Mouse (Mus musculus): ENCODE results near the gene Bcas3. TPM values are rescaled to one million over a fixed set of nuclear protein-coding genes. Genes with fewer than 3 reads are reported as not detected.

The Bcas3 gene
- total RNA-seq, 2 experiments from 2014 or later, result 33.6 to 40.6 TPM

DNA sequence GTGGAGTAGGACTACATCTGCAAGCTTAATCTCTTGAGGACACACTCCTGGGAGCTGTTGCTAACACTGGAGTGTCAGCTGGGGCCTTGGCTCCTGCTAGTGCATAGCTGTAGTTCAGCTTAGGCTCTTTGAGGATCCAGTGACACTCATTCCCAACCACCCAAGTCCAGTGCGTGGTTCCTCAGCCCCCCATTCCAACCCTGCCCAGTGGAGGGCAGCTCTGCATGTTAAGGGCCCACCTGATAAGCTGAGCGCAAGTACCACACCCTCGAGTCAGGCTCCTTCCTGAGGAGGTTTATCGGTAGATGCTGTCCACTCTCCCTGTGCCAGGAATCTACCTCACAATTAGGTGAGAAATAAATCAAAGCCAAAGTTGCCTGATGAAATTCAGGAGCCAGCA, 446.5 kb downstream of the Bcas3 start:
- DNase-seq, result no peak

DNA sequence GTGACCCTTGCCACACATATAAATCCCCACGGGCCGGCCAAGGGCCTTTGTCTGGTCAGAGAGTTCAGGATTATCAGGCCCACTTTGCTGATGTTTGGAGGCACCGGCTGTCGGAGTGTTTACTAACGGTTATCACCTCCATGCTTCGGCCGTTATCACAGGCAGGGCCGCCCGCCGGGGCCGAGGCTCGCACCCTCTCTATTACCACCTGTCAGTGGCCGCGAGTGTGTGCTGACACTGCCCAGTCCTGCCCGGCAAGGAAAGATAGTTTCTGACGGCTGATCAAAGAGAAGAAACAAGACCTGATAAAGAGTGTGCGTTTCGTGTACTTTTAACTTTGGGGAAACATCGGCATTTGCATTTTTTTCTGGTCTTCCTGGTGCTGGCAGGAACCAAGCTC, 446.9 kb downstream of the Bcas3 start:
- DNase-seq, result peak; percentile 69 to 74

DNA sequence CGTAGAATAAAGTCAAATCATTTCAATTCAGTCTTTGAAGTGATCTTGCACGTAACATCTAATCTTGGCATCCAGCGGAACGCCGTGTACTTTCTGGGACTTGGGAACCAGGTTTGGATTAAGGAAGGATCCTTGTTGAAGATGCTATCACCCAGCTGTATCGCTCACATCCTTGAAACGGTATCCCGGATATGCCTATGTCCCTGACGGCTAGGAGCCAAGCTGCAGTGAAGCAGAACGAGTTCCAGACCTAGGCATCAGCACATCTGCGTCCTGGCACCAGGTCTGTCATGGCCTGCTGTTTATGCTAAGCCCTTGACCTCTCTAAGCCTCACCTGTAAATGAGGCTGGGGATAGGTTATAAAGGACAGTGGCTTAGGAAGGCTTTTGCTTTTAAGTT, 447.4 kb downstream of the Bcas3 start:
- no peak for DNase-seq

DNA sequence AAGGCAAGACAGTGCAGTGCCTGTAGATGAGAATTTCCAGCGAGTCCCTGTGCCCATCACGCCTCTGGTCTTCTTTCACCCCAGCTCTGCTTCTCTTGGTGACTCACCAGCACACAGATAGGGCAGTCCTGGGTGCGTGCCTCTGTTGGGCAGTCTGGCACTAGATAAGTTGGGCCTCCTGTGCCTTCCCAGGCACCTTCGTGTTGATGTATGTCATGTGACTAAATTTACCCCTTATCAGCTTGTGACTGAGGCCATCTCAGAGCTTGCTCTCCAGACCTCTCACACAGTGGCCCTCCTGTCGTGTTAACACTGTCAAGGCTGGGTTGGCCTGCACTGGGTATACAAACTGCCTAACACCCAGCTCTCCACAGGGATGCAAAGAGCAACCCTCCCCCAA, 451.1 kb downstream of the Bcas3 start:
- DNase-seq, result peak; percentile 26 to 27

DNA sequence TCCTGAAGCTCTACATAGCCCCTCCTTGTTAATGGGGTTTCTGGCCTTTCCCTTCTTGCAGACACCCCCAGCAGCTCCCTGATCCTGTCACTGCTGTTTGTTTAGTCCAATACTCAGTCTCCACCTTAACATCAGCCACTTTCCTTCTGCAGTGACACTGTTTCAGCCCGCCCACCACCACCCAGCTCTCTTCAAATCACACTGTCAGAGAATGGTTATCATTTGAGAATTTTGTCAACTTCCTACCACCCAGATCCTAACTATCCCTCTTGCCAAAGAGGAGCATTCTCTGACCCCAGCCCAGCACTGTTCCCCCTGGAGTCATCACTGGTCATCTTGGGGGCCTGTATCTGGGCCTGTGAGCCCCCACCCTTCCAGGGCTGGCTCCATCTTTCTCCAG, 452.8 kb downstream of the Bcas3 start:
- no peak for DNase-seq

DNA sequence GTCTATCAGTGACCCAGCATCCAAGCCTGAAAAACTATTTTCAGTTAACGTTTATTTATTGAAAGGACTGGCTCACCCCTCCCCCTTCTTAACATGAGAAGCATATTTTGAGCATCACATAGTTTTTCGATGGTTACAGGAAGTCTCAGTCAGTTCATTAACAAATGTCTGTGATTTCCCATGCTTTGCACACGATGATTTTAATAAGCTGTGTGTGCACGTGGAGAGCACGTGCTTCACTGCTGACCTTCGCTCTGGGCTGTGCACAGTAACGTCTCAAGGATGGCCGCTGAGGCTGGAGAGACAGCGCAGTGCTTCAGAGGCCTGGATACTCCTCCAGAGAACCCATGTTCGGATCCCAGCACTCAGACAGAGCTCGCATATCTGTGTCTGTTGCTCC, 454.4 kb downstream of the Bcas3 start:
- DNase-seq, result no peak

DNA sequence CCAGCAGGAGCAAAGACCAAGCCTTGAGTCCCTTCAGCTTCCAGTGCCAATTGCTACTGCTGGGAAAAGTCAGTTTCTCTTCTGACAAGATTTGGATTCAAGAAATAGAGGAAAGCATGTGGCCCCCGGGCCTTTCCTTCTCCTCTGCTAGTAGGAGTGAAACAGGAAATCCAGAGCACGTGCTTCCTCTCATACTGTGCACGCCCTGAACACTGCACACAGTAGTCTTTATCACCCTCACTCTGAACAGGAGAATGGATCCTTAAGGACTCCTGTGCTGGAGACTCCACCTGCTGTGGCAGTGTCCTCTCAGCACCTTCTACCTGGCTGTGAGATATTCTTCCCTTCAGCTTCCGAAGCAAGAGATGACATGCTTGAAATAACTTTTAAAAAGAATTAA, 458.3 kb downstream of the Bcas3 start:
- no peak for DNase-seq

DNA sequence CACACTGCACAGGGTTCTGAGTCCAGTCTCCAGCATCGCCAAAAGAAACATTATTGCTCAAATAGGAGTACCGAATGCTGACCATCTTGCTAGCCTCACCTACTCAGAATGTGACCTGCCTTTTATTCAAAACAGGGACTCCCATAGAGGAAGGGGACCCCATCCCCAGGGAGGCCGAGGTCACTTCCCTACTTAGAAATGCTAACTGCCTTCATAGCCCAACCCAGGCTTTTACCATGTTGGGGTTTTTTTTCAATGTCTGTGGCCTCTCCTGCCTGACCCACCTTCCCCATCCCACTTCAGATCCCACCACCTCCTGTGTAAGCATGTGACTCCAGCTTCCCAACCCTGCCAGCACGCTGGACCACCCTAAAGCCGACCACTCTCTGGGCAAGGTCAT, 458.7 kb downstream of the Bcas3 start:
- no peak for DNase-seq

DNA sequence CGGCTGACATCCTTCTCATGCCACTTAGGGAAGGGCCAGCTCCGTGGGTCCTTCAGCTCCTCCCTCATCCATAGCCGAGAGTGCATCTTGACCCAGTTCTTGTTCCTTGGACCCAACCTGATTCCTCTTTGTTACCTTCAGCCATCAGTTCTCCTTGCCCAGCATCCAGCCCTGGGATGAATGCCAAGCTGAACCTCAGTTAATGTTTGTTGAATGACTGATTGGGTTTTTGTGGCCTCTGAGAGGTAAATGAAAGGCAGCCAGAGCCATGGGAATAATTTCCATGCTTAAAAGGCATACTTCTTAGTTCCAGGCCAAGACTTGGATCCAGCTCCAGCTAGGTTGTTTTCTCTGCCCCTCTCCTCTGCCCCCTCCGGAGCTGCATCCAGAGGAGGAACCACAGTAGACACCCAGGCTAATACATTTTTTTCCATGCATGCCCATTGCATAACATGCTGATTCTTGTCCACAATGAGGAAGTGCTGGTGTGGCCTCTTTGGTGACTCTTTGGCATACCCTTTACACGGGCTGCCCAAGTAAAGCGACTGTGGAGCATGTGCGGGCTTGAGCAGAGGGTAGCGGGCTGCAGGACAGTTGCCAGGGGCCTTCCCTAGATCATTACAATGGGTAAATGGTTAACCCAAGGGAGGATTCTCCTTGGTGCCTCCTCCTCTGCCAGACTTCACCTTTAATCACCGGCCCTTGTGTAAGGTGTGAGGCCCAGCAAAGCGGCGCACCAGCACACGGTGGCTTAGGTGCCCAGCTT, 459.4 kb downstream of the Bcas3 start:
- DNase-seq, result no peak

DNA sequence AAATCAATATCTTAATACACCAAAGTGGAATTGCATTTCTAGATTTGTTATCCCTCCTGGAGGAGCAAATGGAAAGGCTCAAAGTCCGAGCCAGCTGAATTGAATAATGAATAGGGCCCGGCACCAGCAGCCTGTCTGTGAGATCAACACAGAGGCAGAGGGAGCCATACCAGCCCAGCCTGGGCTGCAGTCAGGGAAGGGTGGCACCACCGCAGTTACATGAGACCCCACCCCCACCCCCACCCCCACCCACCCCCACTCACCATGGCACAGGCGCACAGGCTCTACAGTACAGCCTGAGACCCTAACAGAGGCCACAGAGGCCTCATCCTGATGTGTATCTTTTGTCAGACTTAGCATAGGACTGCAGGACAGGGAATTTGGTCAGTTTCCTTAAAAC, 461.7 kb downstream of the Bcas3 start:
- DNase-seq, result no peak

DNA sequence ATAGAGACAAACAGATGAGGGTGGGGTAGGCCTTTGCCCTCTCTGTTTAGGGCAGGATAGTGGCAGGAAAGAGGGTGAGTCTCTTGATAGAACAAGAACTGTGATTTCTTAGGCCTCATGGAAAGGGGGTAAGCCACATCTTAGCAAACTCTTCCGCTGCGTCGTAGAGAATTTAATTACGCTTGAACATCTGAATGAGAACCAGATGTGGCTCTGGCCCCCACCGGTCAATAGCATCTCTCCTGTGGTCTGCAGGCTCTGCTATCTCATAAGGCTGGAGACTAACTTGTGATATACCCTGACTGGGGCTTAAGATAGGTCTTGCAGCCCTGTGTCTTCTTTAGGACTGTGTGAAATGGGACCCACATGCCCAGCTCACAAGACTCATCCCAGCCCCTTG, 463.5 kb downstream of the Bcas3 start:
- DNase-seq, result no peak

DNA sequence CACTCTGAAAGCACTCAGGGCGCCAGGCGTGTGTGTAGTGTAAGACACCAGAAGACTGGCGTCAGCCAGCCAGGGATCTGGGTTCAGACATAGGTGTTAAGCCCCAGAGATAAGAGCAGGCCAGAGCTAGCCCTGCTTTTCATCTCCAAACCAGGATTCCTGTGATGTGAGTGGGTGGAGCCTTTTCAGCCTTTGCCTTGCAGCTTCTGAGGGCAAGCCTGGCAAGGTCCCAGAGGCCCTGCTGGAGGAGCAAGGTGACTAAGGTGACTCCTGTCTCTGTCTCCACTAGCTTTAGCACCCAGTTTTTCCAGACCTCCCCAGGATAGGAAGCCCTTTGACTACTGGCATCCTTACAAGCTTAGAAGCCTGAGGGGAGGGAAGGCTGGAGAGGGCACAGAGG, 465.4 kb downstream of the Bcas3 start:
- no peak for DNase-seq

DNA sequence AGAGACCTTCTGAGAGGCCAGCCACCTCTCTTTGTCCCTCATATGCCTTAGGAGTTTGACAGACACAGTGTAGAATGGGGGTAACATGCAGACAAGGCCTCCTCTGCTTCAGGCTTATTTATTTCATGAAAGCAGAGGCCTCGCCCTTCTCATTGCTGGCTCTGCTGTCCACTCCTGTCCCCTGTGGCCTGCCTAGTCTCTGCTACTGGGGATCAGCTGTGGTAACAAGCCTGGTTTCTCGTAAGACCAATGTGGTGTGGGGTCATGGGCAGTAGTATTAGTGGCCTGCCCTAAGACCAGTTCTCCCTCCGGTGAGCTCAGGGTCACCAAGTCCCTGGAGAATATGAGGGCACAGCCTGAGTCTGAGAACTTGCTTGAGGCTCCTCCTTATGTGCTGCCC, 468.0 kb downstream of the Bcas3 start:
- peak in 1 of 2 experiments; percentile 29 for DNase-seq

DNA sequence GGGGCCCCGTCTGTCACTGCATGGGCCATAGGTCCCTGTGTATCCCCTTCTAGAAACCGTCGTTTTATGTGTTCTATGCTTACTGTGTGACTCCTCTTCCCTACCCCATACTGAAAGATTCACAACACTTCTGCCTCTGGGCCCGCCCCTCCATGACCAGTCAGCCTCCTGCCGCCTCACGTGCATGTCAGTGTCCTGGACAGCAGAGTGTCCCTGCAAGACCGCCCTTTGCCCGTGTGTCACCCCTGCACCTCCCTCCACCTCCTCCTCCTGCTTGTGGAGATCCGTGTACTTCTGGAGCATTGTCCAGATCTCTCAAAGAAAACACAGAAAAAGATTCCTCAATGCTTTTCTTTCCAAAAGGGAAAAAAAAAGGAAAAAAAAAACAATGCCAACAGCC, 468.7 kb downstream of the Bcas3 start:
- no peak for DNase-seq

DNA sequence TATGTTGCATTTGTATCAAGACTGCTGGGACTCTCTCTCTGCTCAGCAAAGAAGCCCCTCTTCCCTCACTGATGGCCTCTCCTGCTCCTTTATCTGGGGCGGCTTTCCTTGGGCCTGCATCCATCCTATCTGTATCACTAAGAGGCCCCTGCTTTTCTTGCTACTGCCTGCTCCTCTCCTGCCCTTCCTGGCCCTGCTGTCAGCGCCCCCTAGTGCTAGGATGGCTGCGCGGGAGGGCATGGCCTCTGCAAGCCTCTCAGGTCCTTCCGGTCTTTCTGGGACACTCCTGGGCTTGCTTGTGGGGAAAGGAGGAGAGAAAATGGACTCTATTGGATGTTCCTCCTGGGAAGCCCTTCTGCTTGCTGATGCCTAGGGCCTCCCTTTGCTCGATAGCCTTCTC, 470.2 kb downstream of the Bcas3 start:
- peak; percentile 87 to 93 for DNase-seq

DNA sequence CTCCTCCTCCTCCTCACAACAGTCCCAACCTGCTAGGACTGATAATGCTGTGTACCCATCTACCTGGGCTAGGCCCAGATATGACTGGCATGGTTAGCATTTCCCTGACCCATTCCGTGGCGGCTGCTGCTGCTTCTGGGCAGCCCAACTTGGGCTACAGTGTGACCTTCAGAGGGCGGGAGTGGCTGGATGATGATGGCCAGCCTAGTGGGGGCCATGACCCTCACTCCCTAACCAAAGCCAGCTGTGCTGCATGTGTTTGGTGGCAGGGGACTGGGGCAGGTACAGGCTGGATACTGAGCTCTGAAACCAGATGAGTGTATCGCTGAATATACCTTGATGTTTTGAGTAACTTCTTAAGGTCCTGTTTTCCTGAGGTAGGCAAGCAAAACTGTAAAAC, 470.8 kb downstream of the Bcas3 start:
- DNase-seq, result no peak

DNA sequence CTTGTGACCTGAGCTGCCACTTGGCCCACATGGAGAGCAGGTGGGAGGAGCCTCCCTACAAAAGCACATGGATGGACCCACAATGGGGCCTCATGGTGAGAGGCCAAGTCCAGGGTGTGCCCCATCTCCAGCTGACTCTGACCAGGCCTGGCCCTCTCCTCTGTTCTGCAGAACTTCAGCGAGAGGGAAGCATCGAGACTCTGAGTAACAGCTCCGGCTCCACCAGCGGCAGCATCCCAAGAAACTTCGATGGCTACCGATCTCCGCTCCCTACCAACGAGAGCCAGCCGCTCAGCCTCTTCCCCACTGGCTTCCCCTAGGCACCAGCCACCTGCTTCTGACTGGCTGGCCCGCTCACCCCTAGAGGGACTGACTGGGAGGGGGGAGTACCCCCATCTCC, 472.1 kb downstream of the Bcas3 start:
- DNase-seq, result no peak

DNA sequence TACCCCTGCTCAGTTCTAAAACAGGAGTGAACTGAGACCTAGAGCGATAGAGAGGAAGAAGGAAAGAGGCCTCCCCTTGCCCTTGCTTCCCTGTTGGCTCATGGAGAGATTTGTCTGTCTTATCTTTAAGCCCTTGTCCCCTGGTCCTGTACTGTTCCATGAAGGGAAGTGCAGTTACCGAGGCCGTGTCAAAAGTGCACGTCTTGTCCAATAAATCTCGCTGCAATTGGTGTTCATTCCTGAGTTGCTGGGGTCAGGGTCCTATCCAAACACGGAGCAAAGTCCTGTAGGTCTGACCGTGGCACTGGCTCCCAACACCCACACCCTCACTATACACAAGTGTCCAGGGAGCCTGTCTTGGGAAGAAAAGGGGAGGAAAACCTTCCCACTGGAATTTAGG, 472.9 kb downstream of the Bcas3 start:
- no peak for DNase-seq

DNA sequence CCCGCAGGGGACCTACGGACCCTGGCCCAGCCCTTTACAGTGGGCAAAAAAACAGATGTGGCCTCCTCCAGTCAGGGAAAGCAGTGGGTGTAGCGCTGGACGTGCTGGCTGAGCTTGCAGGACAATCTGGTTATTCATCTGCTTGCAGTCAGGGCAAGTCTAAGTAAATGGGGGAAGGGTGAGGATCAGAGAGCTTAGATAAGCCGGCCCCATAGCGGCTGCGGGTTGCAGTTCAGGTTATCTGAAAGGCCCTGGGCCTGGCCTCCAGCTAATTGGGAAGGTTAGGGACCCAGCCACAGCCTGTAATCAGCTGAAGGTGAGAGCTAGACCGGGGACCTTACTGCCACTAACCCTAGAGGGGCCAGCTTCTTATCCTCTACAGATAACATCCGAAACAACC, 474.4 kb downstream of the Bcas3 start:
- DNase-seq, result no peak

DNA sequence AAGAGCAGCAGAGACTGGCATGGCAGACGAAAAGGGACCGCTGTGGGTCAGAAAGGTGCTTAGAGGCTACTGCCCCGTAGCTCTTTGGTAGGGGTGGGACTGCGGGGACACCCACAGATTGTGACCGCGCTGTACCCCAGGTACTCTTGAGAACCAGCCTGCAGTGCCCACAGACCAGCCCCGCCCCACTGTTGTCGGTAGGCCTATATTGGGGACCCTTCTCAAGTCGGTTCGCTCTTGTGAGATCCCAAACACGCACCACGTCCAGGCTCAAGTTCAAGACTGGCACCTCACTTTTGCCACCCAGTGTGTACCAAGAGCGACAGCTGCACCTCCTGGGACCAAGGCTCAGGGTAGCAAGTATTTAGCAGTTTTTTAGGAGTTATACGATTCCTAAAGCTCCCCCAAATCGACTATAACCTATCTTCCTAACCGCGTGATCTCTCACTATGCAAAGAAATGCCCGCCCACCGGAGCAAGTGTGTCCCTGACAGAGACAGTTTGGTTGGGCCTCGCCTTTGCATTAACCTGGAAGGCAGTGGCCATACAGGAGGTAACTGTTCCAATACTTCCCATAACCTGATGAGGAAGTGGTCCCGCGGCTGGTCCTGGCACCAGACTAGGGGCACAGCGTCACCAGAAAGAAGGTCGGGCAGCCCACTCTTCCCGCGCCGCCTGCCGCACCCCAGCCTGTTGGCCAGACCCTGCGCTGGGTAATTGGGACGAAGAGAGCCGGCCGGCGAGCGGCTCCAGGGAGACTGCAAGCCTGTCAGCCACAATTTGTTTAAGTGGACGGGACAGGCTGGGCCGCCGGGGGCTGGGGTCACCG, 475.9 kb downstream of the Bcas3 start:
- no peak for DNase-seq

DNA sequence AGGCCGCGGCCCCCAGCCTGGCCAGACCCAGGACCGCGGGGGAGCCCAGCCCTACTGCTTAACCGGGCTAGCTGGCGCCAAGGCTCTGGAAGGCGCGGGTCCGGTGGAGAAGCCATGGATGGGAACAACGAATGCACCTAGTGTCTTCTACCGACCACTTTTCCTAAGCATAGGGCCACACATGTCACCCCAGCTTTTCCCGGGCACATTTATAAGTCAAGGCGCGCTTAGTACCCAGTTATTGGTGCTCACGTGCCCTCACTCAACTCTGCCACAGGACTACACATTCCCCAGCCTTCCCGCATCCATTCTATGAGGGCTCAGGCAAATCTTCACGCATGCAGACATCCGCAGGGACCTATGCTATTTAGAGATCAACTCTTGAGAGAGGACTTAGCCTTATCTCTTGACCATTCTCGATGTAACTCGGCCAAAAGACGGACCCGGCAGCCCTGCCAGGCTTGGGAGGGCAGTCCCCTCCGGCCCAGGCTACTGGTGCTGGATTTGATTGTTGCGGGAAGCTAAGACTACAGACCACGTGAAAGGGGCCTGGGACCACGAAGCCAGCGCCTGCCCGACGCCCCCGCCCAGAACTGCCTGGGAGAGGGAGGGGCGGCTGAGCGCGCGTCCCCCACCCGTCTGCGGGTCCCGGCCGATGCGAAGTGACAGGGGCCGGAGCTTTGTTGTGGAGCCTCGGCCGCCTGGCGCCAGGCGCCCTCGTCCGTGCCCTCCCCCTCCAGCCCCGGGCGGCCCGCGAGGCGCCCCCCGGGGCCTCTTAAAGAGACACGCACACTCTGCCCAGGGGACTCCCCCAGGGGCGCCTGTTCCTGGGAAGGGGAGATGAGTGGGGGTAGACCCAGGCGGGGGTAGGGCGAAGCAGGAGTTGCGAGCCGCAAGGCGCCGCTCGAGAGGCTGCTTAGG, 476.8 kb downstream of the Bcas3 start:
- DNase-seq, result no peak

DNA sequence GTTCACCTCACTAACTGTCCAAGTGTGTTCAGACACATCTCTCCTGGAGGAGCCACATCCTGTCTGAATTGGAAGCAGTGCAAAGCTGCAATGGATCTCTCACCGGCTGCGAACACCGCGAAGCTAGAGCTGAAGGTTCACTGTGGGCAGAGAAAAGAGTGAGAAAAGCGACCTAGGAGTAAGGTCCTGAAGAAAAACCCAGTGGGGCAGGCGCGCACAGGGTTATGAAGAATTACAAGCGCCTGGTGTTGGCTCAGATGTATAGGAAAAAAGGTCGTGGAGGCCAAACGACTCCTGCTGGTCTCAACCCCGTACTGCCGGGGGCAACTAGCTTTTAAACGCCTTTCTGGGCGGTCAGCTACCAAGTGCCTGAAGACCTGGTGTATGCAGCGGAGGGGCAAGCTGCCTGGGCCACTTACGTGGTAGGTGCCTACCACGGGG, 478.0 kb downstream of the Bcas3 start:
- no peak for DNase-seq
